Mouse (Mus musculus): ENCODE data around the gene Ahcy. TPM values are rescaled to one million over a fixed set of nuclear protein-coding genes. Genes with fewer than 3 reads are reported as not detected.

Gene Ahcy
- total and polyA plus RNA-seq, 2 experiments from 2014 or later: 18.7 to 52.2 TPM

DNA sequence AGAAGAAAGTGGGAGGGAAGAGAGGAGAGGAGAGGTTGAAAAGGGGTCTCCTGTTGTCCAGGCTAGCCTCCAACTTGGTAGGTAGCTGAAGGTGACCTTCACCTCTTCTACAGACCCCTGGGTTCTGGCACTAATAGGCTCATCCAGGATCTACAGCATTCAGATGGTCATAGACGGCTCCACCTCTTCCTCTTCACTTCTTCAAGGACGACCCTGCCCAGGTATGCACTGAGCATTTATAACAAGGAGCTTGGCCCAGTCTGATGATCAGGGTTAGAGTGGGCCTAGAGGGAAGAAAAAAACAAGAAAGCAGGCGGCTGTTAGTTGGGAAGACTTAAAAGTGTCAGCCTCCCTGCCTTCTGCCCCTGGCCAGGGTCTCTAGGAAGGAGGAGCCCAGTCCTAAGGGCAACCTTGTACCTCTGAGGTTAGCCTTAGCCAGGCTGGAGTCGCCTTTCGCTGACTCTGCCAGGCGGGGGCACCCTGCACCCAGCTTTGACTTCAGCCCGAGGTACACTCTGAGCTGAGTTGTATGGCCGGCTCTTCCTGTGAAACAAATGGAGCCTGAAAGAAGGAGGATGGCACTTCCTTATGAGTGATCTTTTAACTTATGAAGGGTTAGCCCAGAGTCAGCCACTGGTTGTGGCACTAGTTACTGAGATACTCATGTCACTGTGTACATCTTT is 8.0 kb upstream of the Ahcy start:
- TF ChIP-seq CTCF (IDR thresholded peaks at IDR 0.05; ENCODE audit: low read depth) (peak; percentile 67), EP300 (IDR thresholded peaks at IDR 0.05; ENCODE audit: low read depth) (no peak)
- H3K36me3 ChIP-seq (replicated peaks; ENCODE audit: control insufficient read depth, insufficient read depth, low read length): no peaks in the 10 kb centered on the region
- no peaks in the 10 kb centered on the region for H3K4me1 ChIP-seq (ENCODE audit: control insufficient read depth, insufficient read depth)
- H3K9ac ChIP-seq (replicated peaks; ENCODE audit: low read depth, low read length): no peak overlapping the region
- H3K4me3 ChIP-seq (ENCODE audit: low read depth, low read length): no peak overlapping the region
- 20% methylated on average over 8 of the region's 8 CpGs for WGBS
- no peaks in the 10 kb centered on the region for H3K27me3 ChIP-seq (ENCODE audit: control insufficient read depth, insufficient read depth, low read length)
- no peaks in the 10 kb centered on the region for H3K9me3 ChIP-seq (replicated peaks; ENCODE audit: control insufficient read depth, low read length)
- H3K27ac ChIP-seq (ENCODE audit: low read depth): no peak overlapping the region
- peak; percentile 86 for ATAC-seq (ENCODE audit: insufficient read depth, low read depth)
- H3K4me2 ChIP-seq (ENCODE audit: low read depth, low read length): no peak overlapping the region
- peak; percentile 54 for DNase-seq (ENCODE audit: low spot score)

DNA sequence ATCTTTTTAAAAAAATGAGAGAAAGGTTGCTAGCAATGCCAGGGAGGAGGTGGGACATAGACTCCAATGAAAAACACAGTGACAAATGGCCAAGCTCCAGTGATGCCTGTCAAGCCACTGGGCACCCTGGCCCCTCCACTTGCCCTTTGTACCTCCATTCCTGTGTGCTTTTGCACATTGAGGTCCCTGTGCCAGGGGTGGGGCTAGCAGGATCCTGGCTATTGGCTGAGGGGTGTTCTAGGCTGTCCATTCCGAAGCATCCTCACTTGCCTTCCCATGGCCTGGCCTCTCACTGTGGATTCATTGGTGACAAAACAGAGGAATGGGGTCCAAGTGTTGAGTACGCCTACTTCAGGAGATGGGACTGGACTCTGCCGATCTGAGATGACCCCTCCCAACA is 6.8 kb upstream of the Ahcy start:
- no peaks in the 10 kb centered on the region for H3K27me3 ChIP-seq (ENCODE audit: control insufficient read depth, insufficient read depth, low read length)
- H3K4me2 ChIP-seq (ENCODE audit: low read depth, low read length): no peak overlapping the region
- TF ChIP-seq EP300 (IDR thresholded peaks at IDR 0.05; ENCODE audit: low read depth): no peak
- TF ChIP-seq CTCF (IDR thresholded peaks at IDR 0.05; ENCODE audit: low read depth): no peak
- H3K36me3 ChIP-seq (replicated peaks; ENCODE audit: control insufficient read depth, insufficient read depth, low read length): no peaks in the 10 kb centered on the region
- H3K9ac ChIP-seq (replicated peaks; ENCODE audit: low read depth, low read length): no peak overlapping the region
- WGBS: 72% methylated on average over 3 of the region's 3 CpGs
- ATAC-seq (ENCODE audit: insufficient read depth, low read depth) (no peak), DNase-seq (ENCODE audit: low spot score) (no peak)
- no peak overlapping the region for H3K4me3 ChIP-seq (ENCODE audit: low read depth, low read length)
- H3K27ac ChIP-seq (ENCODE audit: low read depth): no peak overlapping the region
- no peaks in the 10 kb centered on the region for H3K4me1 ChIP-seq (ENCODE audit: control insufficient read depth, insufficient read depth)
- no peaks in the 10 kb centered on the region for H3K9me3 ChIP-seq (replicated peaks; ENCODE audit: control insufficient read depth, low read length)

- no peak overlapping the region for H3K9ac ChIP-seq (replicated peaks; ENCODE audit: low read depth, low read length)
- ATAC-seq (ENCODE audit: insufficient read depth, low read depth): no peak
- H3K27ac ChIP-seq (ENCODE audit: low read depth): no peak overlapping the region
- H3K9me3 ChIP-seq (replicated peaks; ENCODE audit: control insufficient read depth, low read length): no peaks in the 10 kb centered on the region
- no peaks in the 10 kb centered on the region for H3K36me3 ChIP-seq (replicated peaks; ENCODE audit: control insufficient read depth, insufficient read depth, low read length)
- H3K4me3 ChIP-seq (ENCODE audit: low read depth, low read length): no peak overlapping the region
- DNase-seq (ENCODE audit: low spot score): no peak
- no peak overlapping the region for H3K4me2 ChIP-seq (ENCODE audit: low read depth, low read length)
- peaks cover 2% of the 10 kb centered on the region; the same call in 1 of the 2 replicates for H3K4me1 ChIP-seq (ENCODE audit: control insufficient read depth, insufficient read depth)
- WGBS: 60% methylated on average over 4 of the region's 4 CpGs
- H3K27me3 ChIP-seq (ENCODE audit: control insufficient read depth, insufficient read depth, low read length): no peaks in the 10 kb centered on the region
- TF ChIP-seq EP300 (IDR thresholded peaks at IDR 0.05; ENCODE audit: low read depth): no peak
- TF ChIP-seq CTCF (IDR thresholded peaks at IDR 0.05; ENCODE audit: low read depth): no peak
Observed at GRCm38 (mm10) chr2:155080179-155080530, 5.9 kb upstream of the Ahcy start.

DNA sequence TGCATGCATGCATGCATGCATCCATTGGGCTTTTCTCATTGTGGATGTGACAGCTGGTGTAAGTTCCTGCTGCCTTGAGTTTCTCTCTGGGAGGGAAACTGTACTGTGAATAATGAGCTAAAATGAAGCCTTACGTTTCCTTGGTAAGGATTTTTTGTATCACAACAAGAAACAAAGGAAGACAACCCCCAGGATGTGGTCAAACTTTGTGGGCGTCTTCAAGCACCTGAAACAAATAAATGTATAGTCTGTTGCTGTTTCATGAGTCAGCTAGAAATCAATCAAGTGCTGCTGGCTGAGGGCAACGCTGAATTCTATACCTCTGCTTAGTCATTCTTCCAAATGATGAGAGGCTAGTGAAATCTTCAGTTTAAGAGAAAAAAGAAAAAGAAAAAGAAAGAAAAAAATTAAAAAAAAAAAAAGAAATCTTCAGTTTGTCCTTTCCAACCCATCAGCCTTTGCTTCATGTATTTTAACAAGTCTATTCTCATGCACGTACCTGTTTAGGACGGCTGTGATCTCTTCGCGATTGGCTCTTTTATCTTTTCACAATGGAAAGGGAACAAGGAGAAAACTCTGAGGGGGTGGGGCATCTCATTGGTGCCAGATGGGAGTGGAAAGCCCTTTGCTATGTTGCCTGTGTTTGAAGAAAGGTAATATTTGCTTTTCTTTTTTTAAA is 5.3 kb upstream of the Ahcy start:
- no peak for DNase-seq (ENCODE audit: low spot score)
- Histone ChIP-seq H3K27me3 (ENCODE audit: control insufficient read depth, insufficient read depth, low read length) (no peaks in the 10 kb centered on the region), H3K4me2 (ENCODE audit: low read depth, low read length) (no peak overlapping the region), H3K36me3 (replicated peaks; ENCODE audit: control insufficient read depth, insufficient read depth, low read length) (no peaks in the 10 kb centered on the region), H3K4me3 (ENCODE audit: low read depth, low read length) (no peak overlapping the region), H3K9ac (replicated peaks; ENCODE audit: low read depth, low read length) (no peak overlapping the region), H3K27ac (ENCODE audit: low read depth) (no peak overlapping the region), H3K4me1 (ENCODE audit: control insufficient read depth, insufficient read depth) (peaks cover 7% of the 10 kb centered on the region; the same call in 1 of the 2 replicates), H3K9me3 (replicated peaks; ENCODE audit: control insufficient read depth, low read length) (no peaks in the 10 kb centered on the region)
- no peak for ATAC-seq (ENCODE audit: insufficient read depth, low read depth)
- 39% methylated on average over 7 of the region's 7 CpGs for WGBS
- TF ChIP-seq EP300 (IDR thresholded peaks at IDR 0.05; ENCODE audit: low read depth) (no peak), CTCF (IDR thresholded peaks at IDR 0.05; ENCODE audit: low read depth) (no peak)

GRCm38 (mm10) chr2:155075649-155076048 is 1.4 kb upstream of the Ahcy start:
- no peak for DNase-seq (ENCODE audit: low spot score)
- Histone ChIP-seq H3K36me3 (replicated peaks; ENCODE audit: control insufficient read depth, insufficient read depth, low read length) (no peaks in the 10 kb centered on the region), H3K9ac (replicated peaks; ENCODE audit: low read depth, low read length) (no peak overlapping the region), H3K9me3 (replicated peaks; ENCODE audit: control insufficient read depth, low read length) (no peaks in the 10 kb centered on the region), H3K27me3 (ENCODE audit: control insufficient read depth, insufficient read depth, low read length) (no peaks in the 10 kb centered on the region), H3K4me3 (ENCODE audit: low read depth, low read length) (no peak overlapping the region), H3K27ac (ENCODE audit: low read depth) (no peak overlapping the region), H3K4me2 (ENCODE audit: low read depth, low read length) (no peak overlapping the region), H3K4me1 (ENCODE audit: control insufficient read depth, insufficient read depth) (peaks cover 15% of the 10 kb centered on the region)
- 73% methylated on average over 6 of the region's 6 CpGs for WGBS
- TF ChIP-seq CTCF (IDR thresholded peaks at IDR 0.05; ENCODE audit: low read depth) (no peak), EP300 (IDR thresholded peaks at IDR 0.05; ENCODE audit: low read depth) (no peak)
- ATAC-seq (ENCODE audit: insufficient read depth, low read depth): no peak
